ENCODE assay signal across 24 mouse cellular contexts in genomic region chr10:57046021-57046420, GRCm38 (mm10).
DNase-seq lines count a peak whose midpoint lies in the region; ATAC-seq lines count a peak whose summit lies in the region.
"Had no signal": no experiment of that assay in that cellular context is flagged by ENCODE, and none has a peak within 500 bp of the region (broad histone marks: within the 10 kb centered on the region; RNA-seq: fewer than 3 reads in every experiment).

No protein-coding gene starts in this region.

- no peak overlapping the region for H3K27ac ChIP-seq in embryonic facial prominence, embryonic 11.5 days (replicated peaks; ENCODE audit: low read depth, low read length)
- no peak overlapping the region for H3K27ac ChIP-seq in embryonic facial prominence, embryonic 10.5 days (replicated peaks)
- H3K27ac ChIP-seq: embryonic facial prominence, embryonic 15.5 days; forebrain, embryonic 12.5 days; forebrain, embryonic 15.5 days; heart, embryonic 10.5 days; heart, embryonic 13.5 days; hindbrain, embryonic 12.5 days; hindbrain, embryonic 15.5 days had no signal

- no peaks in the 10 kb centered on the region for H3K27me3 ChIP-seq in embryonic facial prominence, embryonic 11.5 days (ENCODE audit: control insufficient read depth, insufficient read depth, low read length)
- no peaks in the 10 kb centered on the region for H3K27me3 ChIP-seq in embryonic facial prominence, embryonic 10.5 days (replicated peaks; ENCODE audit: low read depth, poor library complexity, severe bottlenecking)
- H3K27me3 ChIP-seq: CH12.LX; embryonic facial prominence, embryonic 15.5 days; forebrain, embryonic 12.5 days; forebrain, embryonic 15.5 days; heart, embryonic 13.5 days; hindbrain, embryonic 12.5 days; hindbrain, embryonic 15.5 days had no signal

- DNase-seq in adrenal gland, postnatal 10 days, result peak; percentile 47
- no peak for DNase-seq in adrenal gland, postnatal 25 days
- peak; percentile 12 for DNase-seq in embryonic facial prominence, embryonic 11.5 days (ENCODE audit: low spot score)
- DNase-seq in embryonic facial prominence, embryonic 10.5 days (ENCODE audit: low spot score), result no peak
- peak; percentile 9 for DNase-seq in Muller cell, postnatal 12 days (ENCODE audit: inconsistent ontology term)
- peak; percentile 25 for DNase-seq in fibroblast of lung, adult 2 months (ENCODE audit: low read depth)
- DNase-seq in ovary, postnatal 10 days (ENCODE audit: low spot score), result no peak
- DNase-seq: B cell, adult 2 months; cerebellum, adult 11 months; cerebellum, adult 8-10 months; cerebellum, postnatal 10 days; cerebellum, postnatal 36 days; gastrocnemius, postnatal 25 days; kidney, adult 2 months had no signal

- no peaks in the 10 kb centered on the region for H3K36me3 ChIP-seq in embryonic facial prominence, embryonic 11.5 days (replicated peaks; ENCODE audit: control insufficient read depth, insufficient read depth, low read depth, low read length)
- no peaks in the 10 kb centered on the region for H3K36me3 ChIP-seq in embryonic facial prominence, embryonic 10.5 days (replicated peaks)
- H3K36me3 ChIP-seq: embryonic facial prominence, embryonic 15.5 days; forebrain, embryonic 12.5 days; forebrain, embryonic 15.5 days; G1E; heart, embryonic 10.5 days; heart, embryonic 13.5 days; hindbrain, embryonic 12.5 days; hindbrain, embryonic 15.5 days had no signal

- H3K4me3 ChIP-seq in embryonic facial prominence, embryonic 11.5 days (ENCODE audit: low read depth, low read length), result no peak overlapping the region
- no peak overlapping the region for H3K4me3 ChIP-seq in embryonic facial prominence, embryonic 10.5 days
- H3K4me3 ChIP-seq: embryonic facial prominence, embryonic 15.5 days; forebrain, embryonic 12.5 days; forebrain, embryonic 15.5 days; heart, embryonic 10.5 days; heart, embryonic 13.5 days; hindbrain, embryonic 12.5 days; hindbrain, embryonic 15.5 days had no signal

- H3K9me3 ChIP-seq in embryonic facial prominence, embryonic 11.5 days (replicated peaks; ENCODE audit: control insufficient read depth, low read length), result no peaks in the 10 kb centered on the region
- no peaks in the 10 kb centered on the region for H3K9me3 ChIP-seq in embryonic facial prominence, embryonic 10.5 days
- H3K9me3 ChIP-seq: embryonic facial prominence, embryonic 15.5 days; forebrain, embryonic 12.5 days; forebrain, embryonic 15.5 days; G1E; heart, embryonic 10.5 days; heart, embryonic 13.5 days; hindbrain, embryonic 12.5 days; hindbrain, embryonic 15.5 days had no signal

- 52% methylated on average over 2 of the region's 2 CpGs for WGBS in embryonic facial prominence, embryonic 11.5 days
- WGBS in embryonic facial prominence, embryonic 10.5 days, result 73% methylated on average over 2 of the region's 2 CpGs

- H3K4me1 ChIP-seq in embryonic facial prominence, embryonic 11.5 days (ENCODE audit: control insufficient read depth, insufficient read depth, low read length), result no peaks in the 10 kb centered on the region
- peaks cover 9% of the 10 kb centered on the region for H3K4me1 ChIP-seq in embryonic facial prominence, embryonic 10.5 days
- H3K4me1 ChIP-seq: embryonic facial prominence, embryonic 15.5 days; forebrain, embryonic 12.5 days; heart, embryonic 10.5 days; heart, embryonic 13.5 days; hindbrain, embryonic 12.5 days; hindbrain, embryonic 15.5 days had no signal

- H3K9ac ChIP-seq in embryonic facial prominence, embryonic 11.5 days (replicated peaks; ENCODE audit: low read length), result no peak overlapping the region
- H3K9ac ChIP-seq: embryonic facial prominence, embryonic 15.5 days; forebrain, embryonic 12.5 days; forebrain, embryonic 15.5 days; heart, embryonic 13.5 days; hindbrain, embryonic 12.5 days; hindbrain, embryonic 15.5 days had no signal

- no peak overlapping the region for H3K4me2 ChIP-seq in embryonic facial prominence, embryonic 11.5 days (ENCODE audit: low read depth, low read length)
- H3K4me2 ChIP-seq: embryonic facial prominence, embryonic 15.5 days; forebrain, embryonic 12.5 days; forebrain, embryonic 15.5 days; heart, embryonic 13.5 days; hindbrain, embryonic 12.5 days; hindbrain, embryonic 15.5 days had no signal

- no peak for ATAC-seq in embryonic facial prominence, embryonic 11.5 days (replicated peaks; ENCODE audit: insufficient number of reproducible peaks, low FRiP score, low TSS enrichment, low read depth)
- ATAC-seq: forebrain, embryonic 15.5 days; intestine, postnatal 0 days had no signal

Comparison
In these comparisons a context has a peak if more than half of its experiments do, and no peak if none do; other contexts are left out.
1. DNase-seq: peak in adrenal gland, postnatal 10 days (single experiment), embryonic facial prominence, embryonic 11.5 days (single experiment), Muller cell, postnatal 12 days (single experiment) and fibroblast of lung, adult 2 months (single experiment); none in adrenal gland, postnatal 25 days (single experiment), embryonic facial prominence, embryonic 10.5 days (single experiment) and ovary, postnatal 10 days (single experiment).